Mouse (Mus musculus) CH12.LX (cell line): ENCODE results near the gene Slc43a2. TPM values are rescaled to one million over a fixed set of nuclear protein-coding genes. Genes with fewer than 3 reads are reported as not detected.

Experiments
- DNase-seq: peaks from one replicate; pipeline ENCODE4 v3.0.0-alpha.2; 2013; ENCODE audit errors: extremely low read depth
- H3K27ac ChIP-seq: 2 replicates; pipeline ENCODE4 v1.5.1; 2012; ENCODE audit warnings: low read depth, mild to moderate bottlenecking, control low read depth, moderate library complexity; ENCODE audit not compliant: insufficient read depth
- H3K27me3 ChIP-seq: replicated peaks from 2 replicates; pipeline ENCODE3; 2012; ENCODE audit warnings: inconsistent platforms
- H3K36me3 ChIP-seq, 2 experiments: replicated peaks in 1 of 2; 2 replicates each; pipeline versions ENCODE3 to v1.6.1; 2012; ENCODE audit warnings: inconsistent platforms in 1 of 2, low read length in 1 of 2, mild to moderate bottlenecking in 1 of 2, mixed read lengths in 1 of 2, moderate library complexity in 1 of 2; ENCODE audit not compliant: control insufficient read depth in 1 of 2, insufficient read depth in 1 of 2
- H3K4me1 ChIP-seq, 2 experiments: 2 replicates each; pipeline ENCODE4 v1.6.1; 2012; ENCODE audit warnings: inconsistent platforms in 1 of 2, moderate library complexity in 1 of 2; ENCODE audit not compliant: insufficient read depth in 2 of 2, control insufficient read depth in 1 of 2
- H3K4me2 ChIP-seq: 2 replicates; pipeline ENCODE4 v1.6.1; 2012; ENCODE audit warnings: low read depth, mild to moderate bottlenecking, control low read depth; ENCODE audit not compliant: poor library complexity, insufficient read depth, severe bottlenecking
- H3K4me3 ChIP-seq, 3 experiments: fragments of 150-350 bp in 1 of 3; sonication (generic) in 1 of 3; replicated peaks in 1 of 3; 2 replicates each; pipeline versions ENCODE3 to v1.5.1; 2011 to 2012; ENCODE audit warnings: low read depth in 2 of 3, low read length in 2 of 3, mild to moderate bottlenecking in 2 of 3, moderate library complexity in 2 of 3, control low read depth in 1 of 3, improper control_type of control experiment in 1 of 3, inconsistent platforms in 1 of 3, mixed read lengths in 1 of 3; ENCODE audit not compliant: poor library complexity in 1 of 3
- H3K79me2 ChIP-seq: replicated peaks from 2 replicates; pipeline ENCODE4 v1.6.1; 2012; ENCODE audit warnings: mild to moderate bottlenecking, moderate library complexity; ENCODE audit not compliant: control insufficient read depth, poor library complexity, insufficient read depth, severe bottlenecking; ENCODE audit errors: extremely low read depth
- H3K9ac ChIP-seq: 2 replicates; pipeline ENCODE4 v1.6.1; 2012; ENCODE audit warnings: low read depth, mild to moderate bottlenecking, control low read depth, moderate library complexity; ENCODE audit not compliant: insufficient read depth
- H3K9me3 ChIP-seq: replicated peaks from 2 replicates; pipeline ENCODE3; 2012; ENCODE audit warnings: low read length, inconsistent platforms, mixed read lengths
- CHD1 ChIP-seq: IDR thresholded peaks from 2 replicates; pipeline ENCODE4 v1.6.1; 2012; ENCODE audit warnings: low read depth, low read length, improper control_type of control experiment, inconsistent platforms
- CTCF ChIP-seq, 2 experiments: IDR thresholded peaks in 1 of 2; conservative IDR thresholded peaks in 1 of 2; 2 replicates each; pipeline ENCODE4 v1.5.1; 2011 to 2012; ENCODE audit warnings: low read depth in 2 of 2, low read length in 2 of 2, improper control_type of control experiment in 1 of 2, inconsistent platforms in 1 of 2, mild to moderate bottlenecking in 1 of 2, moderate library complexity in 1 of 2
- E2F4 ChIP-seq: IDR thresholded peaks from 2 replicates; pipeline ENCODE4 v1.6.1; 2011; ENCODE audit warnings: low read depth, low read length, improper control_type of control experiment; ENCODE audit not compliant: insufficient replicate concordance
- ETS1 ChIP-seq: conservative IDR thresholded peaks from 2 replicates; pipeline ENCODE4 v1.6.1; 2012; ENCODE audit warnings: low read depth, mild to moderate bottlenecking, inconsistent platforms, low read length, improper control_type of control experiment, moderate library complexity
- GABPA ChIP-seq: IDR thresholded peaks from 2 replicates; pipeline ENCODE4 v1.6.1; 2012; ENCODE audit warnings: low read depth, low read length, improper control_type of control experiment, inconsistent platforms; ENCODE audit not compliant: insufficient replicate concordance
- HCFC1 ChIP-seq: IDR thresholded peaks from 2 replicates; pipeline ENCODE4 v1.6.1; 2012; ENCODE audit warnings: low read depth, mild to moderate bottlenecking, inconsistent platforms, low read length, improper control_type of control experiment
- IRF4 ChIP-seq: IDR thresholded peaks from 2 replicates; pipeline ENCODE4 v1.6.1; 2014; ENCODE audit warnings: low read depth, mild to moderate bottlenecking, inconsistent platforms, low read length, improper control_type of control experiment
- JUN ChIP-seq: IDR thresholded peaks from 2 replicates; pipeline ENCODE4 v1.6.1; 2011; ENCODE audit warnings: low read depth, mild to moderate bottlenecking, low read length, improper control_type of control experiment, moderate library complexity; ENCODE audit not compliant: insufficient read depth
- JUND ChIP-seq: conservative IDR thresholded peaks from 2 replicates; pipeline ENCODE4 v1.6.1; 2011; ENCODE audit warnings: low read depth, low read length, improper control_type of control experiment
- MAFK ChIP-seq: IDR thresholded peaks from 2 replicates; pipeline ENCODE4 v1.6.1; 2011; ENCODE audit warnings: low read length, improper control_type of control experiment; ENCODE audit not compliant: insufficient replicate concordance
- MEF2A ChIP-seq: IDR thresholded peaks from 2 replicates; pipeline ENCODE4 v1.6.1; 2014; ENCODE audit warnings: low read depth, mild to moderate bottlenecking, inconsistent platforms, low read length, improper control_type of control experiment, borderline replicate concordance
- MXI1 ChIP-seq: IDR thresholded peaks from 2 replicates; pipeline ENCODE4 v1.6.1; 2011; ENCODE audit warnings: mild to moderate bottlenecking, low read depth, low read length, improper control_type of control experiment
- MYC ChIP-seq: IDR thresholded peaks from 2 replicates; pipeline ENCODE4 v1.6.1; 2011; ENCODE audit warnings: low read depth, mild to moderate bottlenecking, improper control_type of control experiment, low read length
- NRF1 ChIP-seq: IDR thresholded peaks from 2 replicates; pipeline ENCODE4 v1.6.1; 2014; ENCODE audit warnings: low read depth, mild to moderate bottlenecking, inconsistent platforms, low read length, improper control_type of control experiment, moderate library complexity
- PAX5 ChIP-seq: IDR thresholded peaks from 2 replicates; pipeline ENCODE4 v1.6.1; 2012; ENCODE audit warnings: low read length, inconsistent platforms, mixed read lengths
- POLR2A ChIP-seq: IDR thresholded peaks from 2 replicates; pipeline ENCODE4 v1.6.1; 2011; ENCODE audit warnings: low read depth, mild to moderate bottlenecking, improper control_type of control experiment, low read length
- POLR2AphosphoS2 ChIP-seq: IDR thresholded peaks from 2 replicates; pipeline ENCODE4 v1.6.1; 2011; ENCODE audit warnings: low read depth, low read length, improper control_type of control experiment
- RAD21 ChIP-seq: IDR thresholded peaks from 2 replicates; pipeline ENCODE4 v1.6.1; 2011; ENCODE audit warnings: low read depth, mild to moderate bottlenecking, low read length, improper control_type of control experiment, moderate library complexity
- RCOR1 ChIP-seq: conservative IDR thresholded peaks from 2 replicates; pipeline ENCODE4 v1.6.1; 2012; ENCODE audit warnings: low read depth, mild to moderate bottlenecking, inconsistent platforms, low read length, improper control_type of control experiment
- SIN3A ChIP-seq: IDR thresholded peaks from 2 replicates; pipeline ENCODE4 v1.6.1; 2012; ENCODE audit warnings: low read length, improper control_type of control experiment, inconsistent platforms
- SMC3 ChIP-seq: IDR thresholded peaks from 2 replicates; pipeline ENCODE4 v1.6.1; 2011; ENCODE audit warnings: low read depth, low read length, improper control_type of control experiment
- TBP ChIP-seq: conservative IDR thresholded peaks from 2 replicates; pipeline ENCODE4 v1.6.1; 2011; ENCODE audit warnings: low read depth, low read length, improper control_type of control experiment
- UBTF ChIP-seq: IDR thresholded peaks from 2 replicates; pipeline ENCODE4 v1.6.1; 2012; ENCODE audit warnings: low read depth, mild to moderate bottlenecking, inconsistent platforms, low read length, improper control_type of control experiment, moderate library complexity
- USF1 ChIP-seq: IDR thresholded peaks from 2 replicates; pipeline ENCODE4 v1.6.1; 2014; ENCODE audit warnings: low read depth, mild to moderate bottlenecking, inconsistent platforms, low read length, improper control_type of control experiment
- USF2 ChIP-seq: conservative IDR thresholded peaks from 2 replicates; pipeline ENCODE4 v1.6.1; 2011; ENCODE audit warnings: low read depth, low read length, improper control_type of control experiment
- ZC3H11A ChIP-seq: IDR thresholded peaks from 2 replicates; pipeline ENCODE4 v1.6.1; 2012; ENCODE audit warnings: low read depth, mild to moderate bottlenecking, inconsistent platforms, low read length, improper control_type of control experiment
- ZKSCAN1 ChIP-seq: IDR thresholded peaks from 2 replicates; pipeline ENCODE4 v1.6.1; 2012; ENCODE audit warnings: low read depth, inconsistent platforms, low read length, improper control_type of control experiment, borderline replicate concordance
- ZMIZ1 ChIP-seq: IDR thresholded peaks from 2 replicates; pipeline ENCODE4 v1.6.1; 2012; ENCODE audit warnings: low read depth, mild to moderate bottlenecking, inconsistent platforms, low read length, improper control_type of control experiment
- ZNF384 ChIP-seq: IDR thresholded peaks from 2 replicates; pipeline ENCODE4 v1.6.1; 2012; ENCODE audit warnings: low read depth, low read length, improper control_type of control experiment, inconsistent platforms
- dilution Hi-C: fragments of 300-500 bp; cut with MboI; formaldehyde crosslinking; loops from 2 replicates; pipeline ENCODE4 v1.14.3; 2020; ENCODE audit warnings: low sequenced_read_pairs; ENCODE audit not compliant: extremely low pct_unique_long_range_greater_than_20kb, extremely low pct_ligation_motif_present
- in situ Hi-C: fragments of 300-500 bp; cut with MboI; formaldehyde crosslinking; loops from 3 replicates; pipeline ENCODE4 v1.14.3; 2019; ENCODE audit warnings: low sequenced_read_pairs, low pct_ligation_motif_present, low pct_unique_long_range_greater_than_20kb, mixed read lengths
- polyA plus RNA-seq: library from polyadenylated mRNA; unstranded; fragments of >175 nt; gene quantifications from 2 replicates; pipeline ENCODE4 v1.2.1, GENCODE M21; 2012; ENCODE audit warnings: low read depth; ENCODE audit not compliant: insufficient read length
- total RNA-seq, 2 experiments: library from RNA; depleted of rRNA; stranded (reverse); fragments of 300-350 nt in 1 of 2; fragments of >200 nt in 1 of 2; gene quantifications; 2 replicates each; pipeline ENCODE4 v1.2.3; 2012 to 2014

Slc43a2 gene
- total and polyA plus RNA-seq, 3 experiments, result 5.0 to 8.9 (median 8.8) TPM

GRCm38 (mm10) chr11:75486192-75486591, 45.3 kb upstream of the Slc43a2 start:
- H3K9ac ChIP-seq, result peak overlapping the region; percentile 35; the same call in 1 of the 2 replicates
- dilution Hi-C loops, result no loop called here

GRCm38 (mm10) chr11:75486601-75487285, 44.8 kb upstream of the Slc43a2 start, which contains the start of gene Prpf8:
Prpf8 (plus strand) TSS chr11:75486816.
- peaks cover 30 to 40% of the 10 kb centered on the region in 2 experiments for H3K36me3 ChIP-seq
- H3K9me3 ChIP-seq, result no peaks in the 10 kb centered on the region
- peak within 1 kb of the TSS; percentile 81 to 96 (median 83) for H3K4me3 ChIP-seq
- H3K9ac ChIP-seq, result peak within 1 kb of the TSS; percentile 97
- DNase-seq, result peak; percentile 99
- peaks cover 3 to 29% of the 10 kb centered on the region in 2 experiments for H3K4me1 ChIP-seq
- H3K4me2 ChIP-seq, result peak within 1 kb of the TSS; percentile 90
- in situ Hi-C loops (no loop called here), dilution Hi-C loops (no loop called here)
- H3K79me2 ChIP-seq, result peaks cover 36% of the 10 kb centered on the region
- no peaks in the 10 kb centered on the region for H3K27me3 ChIP-seq
- peak within 1 kb of the TSS; percentile 18; the same call in 1 of the 2 replicates for H3K27ac ChIP-seq
- no peak for TF ChIP-seq ZNF384
- no peak; the same call in 1 of the 2 replicates for TF ChIP-seq GABPA
- 0 out of 2 replicates have a peak, but pooled peaks have one; percentile 11 for TF ChIP-seq MEF2A
- peak; percentile 67 for TF ChIP-seq NRF1
- TF ChIP-seq E2F4, result peak; percentile 72; the same call in 1 of the 2 replicates
- TF ChIP-seq HCFC1, result peak; percentile 90
- TF ChIP-seq SIN3A, result peak; percentile 69; the same call in 1 of the 2 replicates
- TF ChIP-seq POLR2A, result peak; percentile 88
- TF ChIP-seq UBTF, result no peak
- TF ChIP-seq RAD21, result no peak
- peak; percentile 38; the same call in 1 of the 2 replicates for TF ChIP-seq MYC
- peak; percentile 67 for TF ChIP-seq MXI1
- TF ChIP-seq ZMIZ1, result peak; percentile 82
- TF ChIP-seq SMC3, result peak; percentile 3; the same call in 1 of the 2 replicates
- TF ChIP-seq ZC3H11A, result no peak
- no peak for TF ChIP-seq RCOR1
- no peak for TF ChIP-seq ETS1
- no peak for TF ChIP-seq PAX5
- no peak for TF ChIP-seq JUN
- peak; percentile 86 for TF ChIP-seq TBP
- TF ChIP-seq USF1, result no peak; the same call in 1 of the 2 replicates
- no peak for TF ChIP-seq USF2
- TF ChIP-seq IRF4, result peak; percentile 24; the same call in 1 of the 2 replicates
- peak; percentile 88; the same call in 1 of the 2 replicates for TF ChIP-seq CHD1
- TF ChIP-seq CTCF (conservative IDR thresholded peaks at IDR 0.05 in 1 of 2, IDR thresholded peaks at IDR 0.05 in 1 of 2; ENCODE audit: low read depth in 2 of 2, low read length in 2 of 2), result no peak
- TF ChIP-seq JUND, result no peak; the same call in 1 of the 2 replicates
- peak; percentile 72; the same call in 1 of the 2 replicates for TF ChIP-seq POLR2AphosphoS2
- no peak; the same call in 1 of the 2 replicates for TF ChIP-seq MAFK
- TF ChIP-seq ZKSCAN1, result no peak

More at GRCm38 (mm10) chr11:75486192-75486591, 45.3 kb upstream of the Slc43a2 start:
- Histone ChIP-seq H3K27me3 (no peaks in the 10 kb centered on the region), H3K27ac (no peak overlapping the region), H3K4me1 (peaks cover 3 to 29% of the 10 kb centered on the region in 2 experiments), H3K79me2 (peaks cover 33% of the 10 kb centered on the region), H3K4me2 (peak overlapping the region; percentile 90), H3K9me3 (no peaks in the 10 kb centered on the region), H3K36me3 (peaks cover 25 to 34% of the 10 kb centered on the region in 2 experiments), H3K4me3 (peak overlapping the region in 2 of 3 experiments; percentile 30 to 52)
- in situ Hi-C loops, result no loop called here
- DNase-seq, result no peak
- TF ChIP-seq NRF1, result no peak
- TF ChIP-seq MEF2A, result no peak
- 0 out of 2 replicates have a peak, but pooled peaks have one; percentile 12 for TF ChIP-seq MAFK
